Mouse (Mus musculus) ES-Bruce4 (cell line): ENCODE measurements at regions not wholly inside any gene's neighbourhood (a gene's known extent, or its start where the extent isn't known, plus 50 kb on each side); places are given as distances from the start of the nearest gene placed in this dataset.

Source experiments
- H3K27ac ChIP-seq: 2 replicates; pipeline ENCODE4 v1.5.1; 2012; ENCODE audit warnings: low read length, inconsistent platforms; ENCODE audit not compliant: insufficient read depth
- H3K27me3 ChIP-seq: 2 replicates; pipeline ENCODE4 v1.6.1; 2012; ENCODE audit warnings: mild to moderate bottlenecking, low read length, inconsistent platforms; ENCODE audit not compliant: control insufficient read depth, poor library complexity, insufficient read depth, severe bottlenecking
- H3K36me3 ChIP-seq: 2 replicates; pipeline ENCODE4 v1.6.1; 2012; ENCODE audit warnings: inconsistent platforms, mild to moderate bottlenecking, low read length, moderate library complexity; ENCODE audit not compliant: control insufficient read depth, poor library complexity, insufficient read depth, severe bottlenecking
- H3K4me1 ChIP-seq: one replicate; pipeline ENCODE4 v1.8.1; 2011; ENCODE audit warnings: low read length; ENCODE audit not compliant: control insufficient read depth, insufficient read depth
- H3K4me3 ChIP-seq: 2 replicates; pipeline ENCODE4 v1.5.1; 2011; ENCODE audit warnings: low read depth, mild to moderate bottlenecking, low read length
- H3K9ac ChIP-seq: 2 replicates; pipeline ENCODE4 v1.6.1; 2012; ENCODE audit warnings: low read depth, mild to moderate bottlenecking, inconsistent platforms; ENCODE audit not compliant: poor library complexity, severe bottlenecking
- H3K9me3 ChIP-seq: replicated peaks from 2 replicates; pipeline ENCODE4 v1.6.1; 2012; ENCODE audit warnings: mild to moderate bottlenecking, low read length, inconsistent platforms; ENCODE audit not compliant: control insufficient read depth, poor library complexity, insufficient read depth, severe bottlenecking
- CTCF ChIP-seq: IDR thresholded peaks from one replicate; pipeline ENCODE4 v1.8.1; 2011; ENCODE audit warnings: low read depth, low read length
- EP300 ChIP-seq: IDR thresholded peaks from 2 replicates; pipeline ENCODE4 v1.6.1; 2011; ENCODE audit warnings: low read depth, low read length; ENCODE audit not compliant: insufficient read depth
- POLR2A ChIP-seq: IDR thresholded peaks from one replicate; pipeline ENCODE4 v1.8.1; 2011; ENCODE audit warnings: low read length; ENCODE audit not compliant: insufficient read depth

GRCm38 (mm10) chr13:107573499-107574355, 470.5 kb upstream of the Smim15 start:
- Histone ChIP-seq H3K4me3 (no peak overlapping the region), H3K27me3 (no peaks in the 10 kb centered on the region; the same call in 1 of the 2 replicates), H3K4me1 (no peaks in the 10 kb centered on the region), H3K27ac (no peak overlapping the region), H3K9ac (no peak overlapping the region), H3K36me3 (no peaks in the 10 kb centered on the region), H3K9me3 (peaks cover 1% of the 10 kb centered on the region; the same call in 1 of the 2 replicates)
- TF ChIP-seq CTCF (no peak), POLR2A (no peak), EP300 (no peak)

- H3K27me3 ChIP-seq = no peaks in the 10 kb centered on the region; the same call in 1 of the 2 replicates
- H3K4me1 ChIP-seq = no peaks in the 10 kb centered on the region
- H3K27ac ChIP-seq = no peak overlapping the region
- no peak overlapping the region for H3K4me3 ChIP-seq
- TF ChIP-seq EP300 (no peak), CTCF (no peak), POLR2A (no peak)
- H3K9me3 ChIP-seq = no peaks in the 10 kb centered on the region
- no peaks in the 10 kb centered on the region for H3K36me3 ChIP-seq
- no peak overlapping the region for H3K9ac ChIP-seq
Observed at GRCm38 (mm10) chr13:107571539-107571938, 472.7 kb upstream of the Smim15 start.

- Histone ChIP-seq H3K4me1 (no peaks in the 10 kb centered on the region), H3K27ac (no peak overlapping the region), H3K27me3 (no peaks in the 10 kb centered on the region), H3K9ac (no peak overlapping the region), H3K36me3 (no peaks in the 10 kb centered on the region), H3K9me3 (no peaks in the 10 kb centered on the region), H3K4me3 (no peak overlapping the region)
- TF ChIP-seq EP300 = no peak
- TF ChIP-seq POLR2A = no peak
- TF ChIP-seq CTCF = no peak
Observed at GRCm38 (mm10) chr13:107569477-107569876, 474.8 kb upstream of the Smim15 start.

- Histone ChIP-seq H3K36me3 (no peaks in the 10 kb centered on the region), H3K27ac (no peak overlapping the region), H3K4me3 (no peak overlapping the region), H3K9me3 (no peaks in the 10 kb centered on the region), H3K4me1 (no peaks in the 10 kb centered on the region), H3K9ac (no peak overlapping the region), H3K27me3 (no peaks in the 10 kb centered on the region)
- no peak for TF ChIP-seq EP300
- no peak for TF ChIP-seq POLR2A
- no peak for TF ChIP-seq CTCF
Observed at GRCm38 (mm10) chr13:107568701-107569121, 475.5 kb upstream of the Smim15 start.

GRCm38 (mm10) chr13:107562463-107562862, 481.8 kb upstream of the Smim15 start:
- Histone ChIP-seq H3K27me3 (no peaks in the 10 kb centered on the region), H3K36me3 (no peaks in the 10 kb centered on the region), H3K4me1 (no peaks in the 10 kb centered on the region), H3K4me3 (no peak overlapping the region), H3K27ac (no peak overlapping the region), H3K9me3 (no peaks in the 10 kb centered on the region), H3K9ac (no peak overlapping the region)
- no peak for TF ChIP-seq EP300
- no peak for TF ChIP-seq POLR2A
- TF ChIP-seq CTCF = no peak

- TF ChIP-seq POLR2A (no peak), EP300 (no peak), CTCF (no peak)
- H3K27ac ChIP-seq = no peak overlapping the region
Observed at GRCm38 (mm10) chr13:107561529-107561928, 482.7 kb upstream of the Smim15 start.

More at GRCm38 (mm10) chr13:107561529-107561928, 482.7 kb upstream of the Smim15 start:
- Histone ChIP-seq H3K4me3 (no peak overlapping the region), H3K27me3 (no peaks in the 10 kb centered on the region), H3K9ac (no peak overlapping the region), H3K4me1 (no peaks in the 10 kb centered on the region), H3K36me3 (no peaks in the 10 kb centered on the region), H3K9me3 (no peaks in the 10 kb centered on the region)
